Mouse (Mus musculus): Measurements from ENCODE around the gene Gm36028.

DNA sequence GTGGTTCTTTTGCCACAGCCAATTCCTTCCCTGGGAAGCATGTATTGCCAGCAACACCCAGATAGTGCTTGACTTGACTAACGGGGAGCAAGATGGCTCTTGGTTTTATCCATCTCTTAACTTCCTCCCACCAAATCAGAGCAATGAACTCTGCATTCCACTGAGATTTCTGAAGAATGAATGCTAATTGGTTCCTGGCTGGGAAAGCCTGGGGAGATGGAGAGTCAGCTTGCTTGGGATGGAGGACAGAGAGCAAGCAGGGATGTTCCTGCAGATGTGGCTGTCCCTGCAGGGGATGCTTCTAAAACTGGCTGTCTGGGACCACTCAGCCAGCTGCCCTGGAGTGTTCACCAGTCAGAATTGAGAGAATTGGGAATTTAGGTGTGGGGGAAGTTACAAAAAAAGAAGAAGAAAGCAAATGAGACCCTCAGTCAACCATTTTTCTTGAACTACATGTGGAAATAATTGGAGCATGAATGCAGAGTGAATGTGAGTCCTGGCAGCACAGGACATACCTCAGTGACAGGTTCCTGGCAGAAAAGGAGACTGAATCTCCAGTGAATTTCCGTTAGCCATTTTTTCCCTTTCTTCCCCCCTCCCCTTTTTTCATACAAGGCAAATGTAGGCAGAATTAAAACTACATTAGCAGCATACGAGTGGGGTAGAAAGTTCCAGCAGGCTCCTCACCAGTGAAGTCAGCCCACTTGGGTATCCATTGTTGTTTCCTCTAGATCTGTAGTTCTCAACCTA is 55.0 kb downstream of the Gm36028 start:
- TF ChIP-seq CTCF (IDR thresholded peaks at IDR 0.05; ENCODE audit: control insufficient read depth, insufficient read depth, low read length) (no peak), POLR2A (IDR thresholded peaks at IDR 0.05; ENCODE audit: borderline replicate concordance, control insufficient read depth, low read depth, low read length) (no peak)
